Mouse (Mus musculus) neural tube, embryonic 13.5 days (tissue): ENCODE data around the gene Rnf212. TPM values are rescaled to one million over a fixed set of nuclear protein-coding genes. Genes with fewer than 3 reads are reported as not detected.
A peak's percentile ranks its signal among the peaks of the same experiment; 100 is the strongest.

Experiments used
- ATAC-seq: fragments of 200-750 bp; cut with Nextera tagmentation; 2 replicates; pipeline ENCODE4 v1.8.0; 2017; ENCODE audit warnings: low read depth, mild to moderate bottlenecking, moderate TSS enrichment, moderate library complexity
- H3K27ac ChIP-seq: fragments of 300-500 bp; sonication (generic); replicated peaks from 2 replicates; pipeline ENCODE4 v1.5.1; 2015; ENCODE audit warnings: moderate library complexity, mild to moderate bottlenecking, inconsistent platforms
- H3K27me3 ChIP-seq: fragments of 300-500 bp; sonication (generic); 2 replicates; pipeline ENCODE4 v1.6.1; 2015; ENCODE audit warnings: mild to moderate bottlenecking, inconsistent platforms
- H3K36me3 ChIP-seq: fragments of 300-500 bp; sonication (generic); 2 replicates; pipeline ENCODE4 v1.6.1; 2015; ENCODE audit warnings: mild to moderate bottlenecking, inconsistent platforms
- H3K4me1 ChIP-seq: fragments of 300-500 bp; sonication (generic); replicated peaks from 2 replicates; pipeline ENCODE4 v1.6.1; 2015; ENCODE audit warnings: inconsistent platforms
- H3K4me2 ChIP-seq: fragments of 300-500 bp; sonication (generic); 2 replicates; pipeline ENCODE4 v1.6.1; 2015; ENCODE audit warnings: inconsistent platforms, mild to moderate bottlenecking, moderate library complexity
- H3K4me3 ChIP-seq: fragments of 300-500 bp; sonication (generic); 2 replicates; pipeline ENCODE4 v1.5.1; 2015; ENCODE audit warnings: mild to moderate bottlenecking, inconsistent platforms
- H3K9ac ChIP-seq: fragments of 300-500 bp; sonication (generic); 2 replicates; pipeline ENCODE4 v1.6.1; 2015; ENCODE audit warnings: moderate library complexity, mild to moderate bottlenecking, inconsistent platforms
- H3K9me3 ChIP-seq: fragments of 300-500 bp; sonication (generic); 2 replicates; pipeline ENCODE4 v1.6.1; 2016; ENCODE audit warnings: inconsistent platforms
- WGBS: fragments of 180-500 bp; shearing (Covaris S2); methylation state at CpG from one replicate; pipeline ENCODE4 v1.1.7; 2015; 5-methylcytosine and 5-hydroxymethylcytosine counted together
- polyA plus RNA-seq: library from polyadenylated mRNA; unstranded; fragments of >200 nt; fragmentation: Nextera tagmentation; extraction: Ambion mirVana; gene quantifications from 2 replicates; pipeline ENCODE4 v1.2.1, GENCODE M21; 2015

The Rnf212 gene
- polyA plus RNA-seq, 1 experiment from 2014 or later: not detected

DNA sequence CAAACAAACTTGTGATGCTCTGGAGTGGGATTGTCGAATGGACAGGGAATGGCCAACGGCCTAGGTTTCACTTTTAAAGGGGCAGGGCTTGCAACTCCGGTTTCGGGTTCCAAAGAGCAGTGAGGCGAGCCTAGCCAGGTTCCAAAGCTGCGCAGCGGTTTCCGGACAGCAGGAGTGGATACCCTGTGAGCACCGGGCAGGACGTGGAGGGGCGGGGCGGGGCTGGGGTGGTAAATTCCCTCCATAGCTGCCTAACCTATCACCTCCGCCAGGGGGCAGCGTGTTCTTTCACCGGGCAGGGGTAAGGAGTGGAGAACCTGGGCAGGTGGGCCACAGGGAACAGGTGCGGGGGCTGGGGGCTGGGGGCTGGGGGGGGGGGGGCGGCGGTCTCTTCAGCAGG, 82.5 kb downstream of the Rnf212 start, which contains the start of gene Fgfrl1:
Gene Fgfrl1 (plus strand): TSS at position 112 of the 400 bp plus-strand sequence.
- 7% methylated on average over 16 of the region's 18 CpGs for WGBS
- no peak within 1 kb of the TSS for H3K27ac ChIP-seq
- peak within 1 kb of the TSS; percentile 75 for H3K4me3 ChIP-seq
- H3K4me1 ChIP-seq: peaks cover 41% of the 10 kb centered on the region
- no peaks in the 10 kb centered on the region for H3K9me3 ChIP-seq
- H3K27me3 ChIP-seq: peaks cover 20% of the 10 kb centered on the region
- H3K4me2 ChIP-seq: peak within 1 kb of the TSS; percentile 92
- no peaks in the 10 kb centered on the region for H3K36me3 ChIP-seq
- H3K9ac ChIP-seq: peak within 1 kb of the TSS; percentile 77; the same call in 1 of the 2 replicates
- ATAC-seq: no peak

DNA sequence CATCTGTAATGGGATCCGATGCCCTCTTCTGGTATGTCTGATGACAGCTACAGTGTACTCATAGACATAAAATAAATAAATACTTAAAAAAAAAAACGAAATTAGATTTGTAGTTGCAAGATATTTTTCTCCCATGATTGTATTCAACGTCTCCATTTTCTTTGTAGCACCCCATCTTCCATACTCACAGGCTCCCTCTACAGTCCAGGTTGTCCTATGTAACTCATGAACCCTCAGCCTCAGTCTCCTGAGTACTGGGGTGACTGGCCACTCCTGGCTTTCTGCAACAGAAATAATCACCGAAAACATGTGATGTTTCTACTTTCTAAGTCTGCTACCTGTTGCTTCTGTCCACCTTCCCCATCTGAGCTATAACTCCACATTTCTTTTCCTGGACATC, 83.6 kb downstream of the Rnf212 start:
- no peak overlapping the region for H3K4me3 ChIP-seq
- 85% methylated on average over 4 of the region's 4 CpGs for WGBS
- H3K36me3 ChIP-seq: no peaks in the 10 kb centered on the region
- H3K27me3 ChIP-seq: peaks cover 20% of the 10 kb centered on the region
- no peak overlapping the region for H3K27ac ChIP-seq
- H3K4me2 ChIP-seq: no peak overlapping the region
- H3K9ac ChIP-seq: no peak overlapping the region
- no peaks in the 10 kb centered on the region for H3K9me3 ChIP-seq
- H3K4me1 ChIP-seq: peaks cover 30% of the 10 kb centered on the region
- no peak for ATAC-seq

DNA sequence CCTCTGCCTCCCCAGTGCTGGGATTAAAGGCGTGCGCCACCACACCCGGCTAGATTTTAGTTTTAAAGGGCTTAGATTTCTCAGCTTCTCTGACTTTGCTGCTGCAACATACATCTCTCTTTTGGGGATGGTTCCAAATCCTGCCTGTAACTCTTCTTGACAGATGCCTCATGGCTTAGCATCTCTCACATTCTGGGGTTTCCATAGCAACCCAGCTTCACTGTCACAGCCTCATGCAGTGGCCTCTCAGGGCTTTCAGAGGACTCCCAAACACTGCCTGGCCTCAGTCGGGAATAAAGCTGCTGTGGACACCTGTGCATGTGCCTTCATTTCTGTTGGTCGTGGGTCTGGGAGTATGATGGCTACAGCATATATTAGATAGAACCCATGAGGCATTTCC, 85.7 kb downstream of the Rnf212 start:
- 61% methylated on average over 5 of the region's 5 CpGs for WGBS
- H3K36me3 ChIP-seq: no peaks in the 10 kb centered on the region
- no peak overlapping the region for H3K4me2 ChIP-seq
- H3K9me3 ChIP-seq: no peaks in the 10 kb centered on the region
- H3K27me3 ChIP-seq: peaks cover 20% of the 10 kb centered on the region
- no peak overlapping the region for H3K4me3 ChIP-seq
- no peak overlapping the region for H3K9ac ChIP-seq
- H3K27ac ChIP-seq: no peak overlapping the region
- no peak for ATAC-seq
- H3K4me1 ChIP-seq: peaks cover 11% of the 10 kb centered on the region

DNA sequence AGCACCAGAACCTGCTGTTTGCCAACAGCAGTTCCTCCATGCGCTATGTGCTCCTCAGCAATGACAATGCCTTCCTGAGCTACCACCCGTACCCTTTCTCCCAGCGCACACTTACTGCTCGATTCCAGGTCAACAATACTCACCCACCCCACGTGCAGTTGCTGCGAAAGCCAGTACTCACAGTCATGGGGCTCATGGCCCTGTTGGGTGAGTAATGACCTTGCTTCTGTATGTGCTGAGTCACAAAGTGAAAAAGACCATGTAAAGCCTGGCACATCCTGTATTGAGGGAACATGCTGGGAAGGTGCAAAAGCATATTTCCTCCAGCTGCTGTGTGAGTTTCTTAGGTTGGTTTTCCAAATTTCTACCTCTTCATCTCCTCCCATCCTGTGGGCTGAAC, 93.9 kb downstream of the Rnf212 start:
- H3K4me3 ChIP-seq: no peak overlapping the region
- ATAC-seq: no peak
- no peaks in the 10 kb centered on the region for H3K36me3 ChIP-seq
- no peak overlapping the region for H3K4me2 ChIP-seq
- no peak overlapping the region for H3K27ac ChIP-seq
- no peak overlapping the region for H3K9ac ChIP-seq
- H3K27me3 ChIP-seq: no peaks in the 10 kb centered on the region
- peaks cover 15% of the 10 kb centered on the region for H3K4me1 ChIP-seq
- WGBS: 89% methylated on average over 6 of the region's 6 CpGs
- no peaks in the 10 kb centered on the region for H3K9me3 ChIP-seq

DNA sequence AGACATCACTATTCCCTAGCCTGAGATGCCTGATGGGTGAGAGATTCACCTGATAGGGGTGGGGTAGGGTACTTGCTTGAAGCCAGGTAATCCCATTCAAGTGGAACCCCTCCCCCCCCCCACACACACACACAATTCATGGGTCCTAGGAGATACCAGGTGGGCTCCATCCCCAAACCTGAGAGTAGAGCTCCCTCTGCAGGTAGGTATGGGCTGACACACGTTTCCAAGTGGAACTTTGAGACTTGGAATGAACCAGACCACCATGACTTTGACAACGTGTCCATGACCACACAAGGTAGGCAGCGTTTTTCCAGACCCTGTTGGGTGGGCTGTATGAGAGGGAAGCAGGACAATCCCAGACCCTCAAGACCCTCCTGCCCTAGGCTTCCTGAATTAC, 94.9 kb downstream of the Rnf212 start:
- H3K27ac ChIP-seq: no peak overlapping the region
- no peak overlapping the region for H3K4me2 ChIP-seq
- WGBS: 63% methylated on average over 3 of the region's 3 CpGs
- no peaks in the 10 kb centered on the region for H3K27me3 ChIP-seq
- no peak overlapping the region for H3K4me3 ChIP-seq
- no peak overlapping the region for H3K9ac ChIP-seq
- peaks cover 15% of the 10 kb centered on the region for H3K4me1 ChIP-seq
- no peaks in the 10 kb centered on the region for H3K36me3 ChIP-seq
- ATAC-seq: no peak
- no peaks in the 10 kb centered on the region for H3K9me3 ChIP-seq

Other genes with a start within 250 kb of the Rnf212 start
- 117 and 120 TPM in 2 replicates for gene Cplx1, start 225.0 kb downstream of the Rnf212 start, polyA plus RNA-seq
- 51.0 and 53.8 TPM in 2 replicates for gene Gak, start 145.2 kb downstream of the Rnf212 start, polyA plus RNA-seq
- gene Tmem175, start 145.2 kb downstream of the Rnf212 start, polyA plus RNA-seq: 20.4 and 21.0 TPM in 2 replicates
- gene Idua, start 114.7 kb downstream of the Rnf212 start, polyA plus RNA-seq: 8.3 and 9.2 TPM in 2 replicates
- gene Dgkq, start 105.3 kb downstream of the Rnf212 start, polyA plus RNA-seq: 19.5 and 20.6 TPM in 2 replicates
- 1.7 and 2.2 TPM in 2 replicates for gene Slc26a1, start 99.4 kb downstream of the Rnf212 start, polyA plus RNA-seq
- 6.9 and 7.7 TPM in 2 replicates for gene Fgfrl1, start 82.6 kb downstream of the Rnf212 start, polyA plus RNA-seq
- not detected in 2 replicates for gene Tmed11, start 20.4 kb upstream of the Rnf212 start, polyA plus RNA-seq
- not detected in 2 replicates for gene Vmn2r8, start 33.9 kb upstream of the Rnf212 start, polyA plus RNA-seq
- gene Vmn2r9, start 77.6 kb upstream of the Rnf212 start, polyA plus RNA-seq: not detected in 2 replicates
- not detected in 2 replicates for gene Vmn2r10, start 231.5 kb upstream of the Rnf212 start, polyA plus RNA-seq